Mouse (Mus musculus): ENCODE results near the gene Rrn3. TPM values are rescaled to one million over a fixed set of nuclear protein-coding genes. Genes with fewer than 3 reads are reported as not detected.
"Not testable (repeated sequence)": the region's sequence is repeated elsewhere in the genome, so short reads cannot be mapped to it uniquely, and the experiment has no call there.

The Rrn3 gene
- total RNA-seq, 2 experiments from 2014 or later = 27.6 to 39.9 TPM

- ATAC-seq (replicated peaks; ENCODE audit: poor library complexity, severe bottlenecking) = not testable (repeated sequence)
Measured at GRCm38 (mm10) chr16:13774651-13775050, 5.9 kb upstream of the Rrn3 start.

DNA sequence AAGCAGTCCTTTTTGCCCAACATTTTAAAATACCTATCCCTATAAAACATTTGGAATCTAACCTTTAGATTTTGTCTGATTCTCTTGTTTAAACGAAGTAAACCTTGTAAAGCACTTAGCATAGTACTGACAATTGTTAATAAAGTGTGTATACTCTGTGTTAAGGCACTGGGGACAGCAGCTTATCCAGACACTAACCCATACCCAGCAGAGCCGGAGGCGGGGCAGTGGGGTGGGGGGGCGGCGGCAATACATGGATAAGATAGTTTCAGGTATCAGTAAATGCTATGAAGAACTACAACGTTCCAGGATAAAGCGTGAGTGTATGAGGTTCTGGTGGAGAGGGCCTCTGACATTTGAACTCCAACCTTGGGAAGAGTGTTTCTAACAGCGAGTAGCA, 708 bp downstream of the Rrn3 start:
- ATAC-seq (replicated peaks; ENCODE audit: poor library complexity, severe bottlenecking) = no peak

DNA sequence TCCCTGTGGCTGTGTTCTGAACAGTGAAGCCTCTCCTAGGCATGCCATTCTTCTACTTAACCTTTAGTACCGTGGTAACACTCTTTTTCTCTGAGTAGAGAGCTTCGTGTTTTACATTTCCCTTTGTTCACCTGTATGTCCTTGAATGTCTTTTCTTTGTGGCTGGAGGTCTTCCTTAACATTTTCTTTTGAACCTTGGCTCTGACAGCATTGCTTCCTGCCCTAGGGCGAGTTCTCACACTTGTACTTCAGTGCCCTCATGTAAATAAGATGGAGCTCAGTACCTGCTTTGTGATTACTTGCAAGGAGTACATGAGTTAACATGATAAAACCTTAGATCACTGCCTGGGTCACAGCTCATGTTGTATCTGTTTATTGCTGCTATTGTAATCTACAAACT, 5.4 kb downstream of the Rrn3 start:
- no peak for ATAC-seq (replicated peaks; ENCODE audit: poor library complexity, severe bottlenecking)

GRCm38 (mm10) chr16:13793441-13793840, 12.9 kb downstream of the Rrn3 start:
- ATAC-seq (replicated peaks; ENCODE audit: poor library complexity, severe bottlenecking) = not testable (repeated sequence)

DNA sequence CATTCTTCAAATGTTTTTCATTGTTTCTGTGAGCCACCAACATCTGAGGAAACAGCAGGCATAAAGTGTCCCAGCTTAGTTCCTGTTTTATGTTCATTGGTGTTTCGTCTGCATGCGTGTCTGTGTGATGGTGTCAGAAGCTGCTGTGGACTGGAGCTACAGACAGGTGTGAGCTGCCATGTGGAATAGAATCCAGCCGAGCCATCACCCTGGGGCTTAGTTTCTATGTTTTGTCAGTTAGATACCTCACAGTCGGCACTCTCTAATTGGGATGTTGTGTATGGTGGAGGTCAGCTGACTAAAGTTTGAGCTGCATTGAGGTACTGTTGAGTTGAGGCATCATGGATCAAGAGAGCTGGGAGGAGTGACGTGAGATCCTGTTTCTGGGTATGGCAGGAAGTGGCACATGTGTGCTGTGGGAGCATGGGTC, 16.3 kb downstream of the Rrn3 start:
- ATAC-seq (replicated peaks; ENCODE audit: poor library complexity, severe bottlenecking) = peak; percentile 94

DNA sequence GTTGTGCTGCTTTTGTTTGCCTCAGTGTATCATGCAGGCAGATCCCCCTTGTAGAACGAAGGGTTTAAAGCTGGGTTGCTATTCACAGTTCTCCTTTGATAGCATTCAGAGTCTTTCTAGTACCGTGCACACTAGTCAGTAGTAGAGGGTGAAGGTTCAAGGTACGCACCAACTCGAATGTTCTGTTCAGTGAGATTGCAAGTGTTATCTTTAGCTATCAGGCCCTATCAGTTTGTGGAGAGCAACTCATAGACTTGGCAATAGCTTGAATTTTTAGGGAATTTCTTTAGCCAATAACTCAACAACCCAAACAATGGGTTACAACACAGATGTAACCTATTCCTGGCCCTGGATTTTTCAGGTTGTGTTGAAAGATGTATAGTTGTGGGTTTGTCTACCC, 20.7 kb downstream of the Rrn3 start:
- ATAC-seq (replicated peaks; ENCODE audit: poor library complexity, severe bottlenecking) = no peak

- no peak for ATAC-seq (replicated peaks; ENCODE audit: poor library complexity, severe bottlenecking)
Measured at GRCm38 (mm10) chr16:13804666-13805065, 24.2 kb downstream of the Rrn3 start.

DNA sequence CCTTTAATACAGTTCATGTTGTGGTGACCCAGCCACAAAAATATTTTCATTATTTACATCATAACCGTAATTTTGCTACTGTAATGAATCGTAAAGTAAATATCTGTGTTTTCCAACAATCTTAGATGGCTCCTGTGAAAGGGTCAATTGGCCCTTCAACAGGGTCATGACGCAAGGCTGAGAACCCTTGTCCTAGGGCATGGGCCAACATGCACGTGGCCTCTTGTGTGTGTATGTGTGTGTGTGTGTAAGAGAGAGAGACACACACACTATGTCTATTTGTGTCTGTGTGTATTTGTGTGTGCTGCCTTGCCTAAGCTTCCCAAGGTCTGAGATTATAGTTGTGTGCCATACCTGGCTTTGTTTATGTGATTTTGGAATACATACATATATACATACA, 27.1 kb downstream of the Rrn3 start:
- no peak for ATAC-seq (replicated peaks; ENCODE audit: poor library complexity, severe bottlenecking)

GRCm38 (mm10) chr16:13808410-13808809, 27.9 kb downstream of the Rrn3 start:
- ATAC-seq (replicated peaks; ENCODE audit: poor library complexity, severe bottlenecking) = peak; percentile 33; the same call in 1 of the 2 replicates

GRCm38 (mm10) chr16:13812152-13812551, 31.6 kb downstream of the Rrn3 start:
- ATAC-seq (replicated peaks; ENCODE audit: poor library complexity, severe bottlenecking) = no peak

DNA sequence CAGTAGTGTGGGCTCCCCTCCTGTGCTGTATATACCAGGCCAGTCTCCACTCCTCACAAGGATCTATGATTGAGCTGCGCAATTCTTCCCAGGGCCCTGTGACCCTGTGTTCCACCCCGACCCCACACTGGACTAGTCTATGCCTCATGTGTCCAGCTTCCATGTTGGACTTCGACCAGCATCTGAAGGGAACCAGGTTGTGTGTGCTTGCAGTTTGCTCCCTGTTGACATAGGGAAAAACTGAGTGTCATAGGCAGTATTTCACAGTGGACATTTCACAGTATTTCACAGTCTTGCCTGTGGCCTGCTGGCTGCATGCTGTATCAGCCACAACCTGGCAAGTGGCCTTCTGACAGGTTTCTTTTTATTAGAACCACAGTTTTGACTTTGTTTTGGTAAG, 32.7 kb downstream of the Rrn3 start:
- no peak for ATAC-seq (replicated peaks; ENCODE audit: poor library complexity, severe bottlenecking)

GRCm38 (mm10) chr16:13818560-13819393, 38.3 kb downstream of the Rrn3 start, which contains the start of gene Ntan1:
Gene Ntan1 (plus strand): TSS chr16:13818845.
- ATAC-seq (replicated peaks; ENCODE audit: poor library complexity, severe bottlenecking) = peak; percentile 81

DNA sequence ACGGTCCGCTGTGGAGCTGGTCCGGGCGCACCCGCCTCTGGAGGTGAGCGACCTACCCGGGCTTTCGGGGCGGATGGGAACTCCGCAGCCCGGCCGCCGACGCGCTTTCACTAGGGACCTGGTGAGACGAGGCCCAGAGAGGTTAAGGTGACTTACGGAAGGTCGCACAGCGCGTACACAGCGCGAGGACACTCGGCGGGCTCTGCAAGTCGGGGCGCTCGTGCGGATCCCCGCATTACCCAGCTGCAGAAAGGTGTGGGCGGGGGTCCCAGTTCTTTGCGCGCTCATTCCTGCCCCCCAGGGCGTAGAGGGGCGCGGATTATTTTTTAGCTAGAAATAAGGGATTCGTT, 38.9 kb downstream of the Rrn3 start:
- ATAC-seq (replicated peaks; ENCODE audit: poor library complexity, severe bottlenecking) = no peak

DNA sequence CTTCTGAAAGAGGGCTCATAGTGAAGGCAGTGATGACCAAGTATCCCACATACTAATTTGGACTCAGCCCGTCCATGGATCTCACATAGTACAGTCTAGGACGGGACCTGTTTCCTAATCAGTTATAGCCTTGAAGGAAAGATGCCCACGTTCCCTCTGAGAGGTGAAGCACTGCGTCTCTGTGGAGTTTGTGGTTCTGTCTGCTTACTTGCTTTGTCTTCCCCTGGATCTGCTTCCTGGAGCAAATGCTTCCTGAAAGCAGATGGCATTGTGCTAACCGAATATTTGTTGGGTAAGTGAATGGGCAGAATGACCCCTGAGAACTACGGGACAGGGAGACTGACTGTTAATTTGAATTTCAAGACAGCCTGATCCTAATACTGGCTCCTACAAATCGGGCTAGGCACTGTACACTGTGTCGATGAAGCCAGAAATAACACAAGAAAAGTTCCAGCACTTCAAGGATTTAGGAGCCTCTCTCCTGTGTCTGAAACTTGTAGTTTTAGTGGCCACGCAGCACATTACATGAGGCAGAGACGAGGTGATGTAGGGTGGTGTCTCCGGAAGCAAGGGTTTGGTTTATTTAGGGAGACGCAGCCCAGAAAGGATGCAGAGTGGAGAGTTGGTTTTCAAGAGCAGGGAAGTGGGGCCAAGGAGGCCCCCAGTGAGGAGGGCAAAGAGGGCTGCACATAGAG, 39.4 kb downstream of the Rrn3 start:
- no peak for ATAC-seq (replicated peaks; ENCODE audit: poor library complexity, severe bottlenecking)

GRCm38 (mm10) chr16:13820771-13821170, 40.3 kb downstream of the Rrn3 start:
- no peak for ATAC-seq (replicated peaks; ENCODE audit: poor library complexity, severe bottlenecking)

DNA sequence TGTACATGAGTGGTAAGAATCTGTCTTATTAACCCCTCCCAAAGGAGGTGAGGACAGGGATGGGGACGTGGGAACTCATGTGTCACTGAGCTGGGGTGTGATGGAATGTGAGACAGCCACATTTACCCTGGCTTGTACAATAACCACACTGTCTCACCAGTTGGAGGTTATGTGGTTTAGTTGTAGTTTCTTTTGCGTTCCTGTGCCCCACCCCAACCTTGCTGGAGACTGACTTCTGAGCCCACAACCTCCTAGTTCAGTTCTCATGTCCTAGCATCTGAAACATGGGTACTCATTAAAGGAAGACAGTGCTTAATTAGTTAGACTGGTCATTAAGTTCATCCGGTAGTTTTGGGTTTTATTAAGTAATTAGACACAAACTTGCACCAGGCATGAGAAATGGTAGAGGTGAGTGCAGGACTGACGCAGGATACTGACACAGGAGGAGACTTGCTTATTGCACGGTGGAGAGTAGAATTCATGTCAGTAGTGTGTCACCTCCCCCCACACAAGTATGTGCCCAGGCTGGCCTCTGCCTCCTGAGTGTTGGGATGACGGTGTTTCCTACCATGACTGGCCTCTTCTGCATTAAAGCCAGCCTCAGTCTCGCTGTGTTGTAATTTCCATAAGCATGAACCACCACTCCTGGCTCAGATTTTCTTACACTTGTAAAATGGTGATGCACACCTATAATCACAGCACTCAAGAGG, 45.4 kb downstream of the Rrn3 start:
- no peak; the same call in 1 of the 2 replicates for ATAC-seq (replicated peaks; ENCODE audit: poor library complexity, severe bottlenecking)

GRCm38 (mm10) chr16:13826511-13826910, 46.0 kb downstream of the Rrn3 start:
- no peak for ATAC-seq (replicated peaks; ENCODE audit: poor library complexity, severe bottlenecking)

GRCm38 (mm10) chr16:13830444-13830843, 49.9 kb downstream of the Rrn3 start:
- ATAC-seq (replicated peaks; ENCODE audit: poor library complexity, severe bottlenecking) = no peak

- ATAC-seq (replicated peaks; ENCODE audit: poor library complexity, severe bottlenecking) = no peak
Measured at GRCm38 (mm10) chr16:13831606-13832005, 51.1 kb downstream of the Rrn3 start.

GRCm38 (mm10) chr16:13834382-13834781, 53.9 kb downstream of the Rrn3 start:
- no peak for ATAC-seq (replicated peaks; ENCODE audit: poor library complexity, severe bottlenecking)

GRCm38 (mm10) chr16:13840056-13840455, 59.5 kb downstream of the Rrn3 start:
- ATAC-seq (replicated peaks; ENCODE audit: poor library complexity, severe bottlenecking) = no peak
